Mouse (Mus musculus) spleen, adult 18-20 months (tissue): ENCODE data around the gene Gm21974.
"Not testable (repeated sequence)": the region's sequence is repeated elsewhere in the genome, so short reads cannot be mapped to it uniquely, and the experiment has no call there.

Experiments used
- DNase-seq, 2 experiments: peaks; one replicate each; pipeline ENCODE4 v3.0.0; 2022; ENCODE audit warnings: mixed read lengths in 2 of 2

The Gm21974 gene

GRCm38 (mm10) chr7:127875627-127876001 is 19.6 kb downstream of the Gm21974 start:
- peak; percentile 85 to 87 for DNase-seq

- DNase-seq: no peak
These were observed 20.2 kb downstream of the Gm21974 start for GRCm38 (mm10) chr7:127874812-127875626.

- no peak for DNase-seq
These were observed 25.0 kb downstream of the Gm21974 start for GRCm38 (mm10) chr7:127870136-127870821.

GRCm38 (mm10) chr7:127869149-127869810 is 26.0 kb downstream of the Gm21974 start:
- no peak for DNase-seq

GRCm38 (mm10) chr7:127867641-127868040 is 27.6 kb downstream of the Gm21974 start:
- no peak for DNase-seq

GRCm38 (mm10) chr7:127866434-127866833 is 28.8 kb downstream of the Gm21974 start:
- DNase-seq: no peak

- no peak for DNase-seq
These were observed 37.0 kb downstream of the Gm21974 start for GRCm38 (mm10) chr7:127858258-127858657.

GRCm38 (mm10) chr7:127850906-127851305 is 44.3 kb downstream of the Gm21974 start:
- no peak for DNase-seq

GRCm38 (mm10) chr7:127849973-127850875 is 45.0 kb downstream of the Gm21974 start:
- DNase-seq: no peak

GRCm38 (mm10) chr7:127842001-127842718 is 53.1 kb downstream of the Gm21974 start:
- peak; percentile 67 to 75 for DNase-seq

GRCm38 (mm10) chr7:127841340-127842000 is 53.8 kb downstream of the Gm21974 start:
- peak; percentile 87 to 90 for DNase-seq

- peak; percentile 44 to 53 for DNase-seq
These were observed 54.4 kb downstream of the Gm21974 start for GRCm38 (mm10) chr7:127840886-127841285.

GRCm38 (mm10) chr7:127840031-127840430 is 55.2 kb downstream of the Gm21974 start:
- not testable (repeated sequence) for DNase-seq

GRCm38 (mm10) chr7:127837878-127838277 is 57.4 kb downstream of the Gm21974 start:
- not testable (repeated sequence) for DNase-seq

GRCm38 (mm10) chr7:127837473-127837872 is 57.8 kb downstream of the Gm21974 start:
- no peak for DNase-seq
